Mouse (Mus musculus): ENCODE data around the gene Uts2r. TPM values are rescaled to one million over a fixed set of nuclear protein-coding genes. Genes with fewer than 3 reads are reported as not detected.

Uts2r gene
- not detected in 2 replicates for polyA plus RNA-seq (2014; fragmentation: Nextera tagmentation; extraction: Ambion mirVana)

DNA sequence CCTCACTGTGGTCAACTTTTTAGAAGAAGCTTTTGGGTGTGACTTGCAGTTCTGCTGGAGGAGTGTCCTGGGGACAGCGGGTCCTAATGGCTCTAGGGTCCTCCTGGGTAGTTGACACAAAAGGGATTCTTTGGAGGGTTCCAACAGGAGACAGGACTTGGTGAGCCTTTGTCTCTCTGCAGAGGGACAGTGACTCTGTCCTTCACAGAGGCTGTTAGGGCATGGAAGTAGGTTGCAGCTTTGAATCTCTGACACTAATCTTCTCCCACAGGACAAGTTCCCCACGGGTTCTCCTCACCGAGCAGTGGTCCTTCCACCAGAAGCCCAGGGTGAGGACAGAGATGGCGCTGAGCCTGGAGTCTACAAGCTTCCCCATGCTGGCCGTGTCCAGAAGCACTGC is at the start of gene Uts2r:
Uts2r (plus strand) TSS at position 301 of the 400 bp plus-strand sequence.
- Histone ChIP-seq H3K4me3 (ENCODE audit: low read length) (no peak within 1 kb of the TSS), H3K9me3 (ENCODE audit: control insufficient read depth, low read length) (no peaks in the 10 kb centered on the region), H3K4me2 (replicated peaks; ENCODE audit: low read depth, low read length) (no peak within 1 kb of the TSS), H3K4me1 (ENCODE audit: control insufficient read depth, insufficient read depth, low read length) (peaks cover 11% of the 10 kb centered on the region; the same call in 1 of the 2 replicates), H3K9ac (ENCODE audit: low read depth, low read length) (no peak within 1 kb of the TSS), H3K27ac (ENCODE audit: low read depth, low read length) (no peak within 1 kb of the TSS), H3K36me3 (ENCODE audit: control insufficient read depth, insufficient read depth, low read length) (no peaks in the 10 kb centered on the region), H3K27me3 (ENCODE audit: control insufficient read depth, insufficient read depth, low read length) (peaks cover 28% of the 10 kb centered on the region)
- 92% methylated on average over 5 of the region's 5 CpGs for WGBS
- ATAC-seq (ENCODE audit: low FRiP score, low TSS enrichment): no peak

DNA sequence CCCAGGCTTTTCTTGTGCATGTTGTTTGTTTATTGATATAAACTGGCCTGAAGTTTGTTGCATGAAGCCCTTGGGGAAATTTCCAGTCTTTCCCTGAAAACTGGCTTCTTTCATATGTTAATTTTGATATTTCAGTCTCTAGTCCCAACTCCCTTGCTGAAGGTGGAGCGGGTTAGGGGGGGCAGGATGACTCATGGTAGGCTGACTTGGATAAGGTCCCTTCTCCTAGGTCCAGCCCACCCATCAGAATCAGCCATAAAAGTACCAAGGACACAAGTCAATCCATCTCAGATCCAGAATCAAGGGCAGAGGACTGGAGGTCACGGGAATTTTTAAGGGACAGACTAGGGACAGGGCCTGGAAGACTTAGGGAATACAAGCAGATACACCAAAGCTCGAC is 49.0 kb upstream of the Uts2r start:
- no peak overlapping the region for H3K27ac ChIP-seq (ENCODE audit: low read depth, low read length)
- H3K27me3 ChIP-seq (ENCODE audit: control insufficient read depth, insufficient read depth, low read length): no peaks in the 10 kb centered on the region
- H3K9me3 ChIP-seq (ENCODE audit: control insufficient read depth, low read length): no peaks in the 10 kb centered on the region
- H3K9ac ChIP-seq (ENCODE audit: low read depth, low read length): no peak overlapping the region
- H3K4me1 ChIP-seq (ENCODE audit: control insufficient read depth, insufficient read depth, low read length): 0 out of 2 replicates have a peak, but pooled peaks cover 3% of the 10 kb centered on the region
- no peak overlapping the region for H3K4me3 ChIP-seq (ENCODE audit: low read length)
- WGBS: 87% methylated on average over 3 of the region's 3 CpGs
- no peak for ATAC-seq (ENCODE audit: low FRiP score, low TSS enrichment)
- H3K36me3 ChIP-seq (ENCODE audit: control insufficient read depth, insufficient read depth, low read length): no peaks in the 10 kb centered on the region
- no peak overlapping the region for H3K4me2 ChIP-seq (replicated peaks; ENCODE audit: low read depth, low read length)

DNA sequence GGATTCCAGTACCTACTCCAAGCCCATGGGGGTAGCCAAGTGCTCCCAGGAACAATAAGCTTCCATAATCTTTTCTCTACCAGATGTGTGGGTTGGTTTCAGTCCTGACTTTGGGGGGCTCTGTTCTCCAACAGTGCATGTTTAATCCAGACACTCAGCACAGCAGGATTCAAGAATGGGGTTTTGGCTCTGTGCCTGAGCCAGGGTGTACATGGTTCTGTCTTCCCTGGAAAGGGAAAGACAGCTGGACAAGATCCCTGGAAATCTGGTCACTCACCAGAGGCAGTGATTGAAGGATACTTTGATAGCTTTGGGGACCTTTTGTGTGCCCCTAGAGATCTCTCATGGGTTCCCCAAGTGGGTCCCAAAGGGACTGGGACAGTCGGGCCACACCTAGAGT is 48.5 kb upstream of the Uts2r start:
- 0 out of 2 replicates have a peak, but pooled peaks cover 3% of the 10 kb centered on the region for H3K4me1 ChIP-seq (ENCODE audit: control insufficient read depth, insufficient read depth, low read length)
- WGBS: 79% methylated on average over 1 of the region's 1 CpGs
- no peak overlapping the region for H3K9ac ChIP-seq (ENCODE audit: low read depth, low read length)
- no peak overlapping the region for H3K4me2 ChIP-seq (replicated peaks; ENCODE audit: low read depth, low read length)
- H3K27ac ChIP-seq (ENCODE audit: low read depth, low read length): no peak overlapping the region
- H3K36me3 ChIP-seq (ENCODE audit: control insufficient read depth, insufficient read depth, low read length): no peaks in the 10 kb centered on the region
- no peaks in the 10 kb centered on the region for H3K27me3 ChIP-seq (ENCODE audit: control insufficient read depth, insufficient read depth, low read length)
- no peaks in the 10 kb centered on the region for H3K9me3 ChIP-seq (ENCODE audit: control insufficient read depth, low read length)
- ATAC-seq (ENCODE audit: low FRiP score, low TSS enrichment): no peak
- H3K4me3 ChIP-seq (ENCODE audit: low read length): no peak overlapping the region

DNA sequence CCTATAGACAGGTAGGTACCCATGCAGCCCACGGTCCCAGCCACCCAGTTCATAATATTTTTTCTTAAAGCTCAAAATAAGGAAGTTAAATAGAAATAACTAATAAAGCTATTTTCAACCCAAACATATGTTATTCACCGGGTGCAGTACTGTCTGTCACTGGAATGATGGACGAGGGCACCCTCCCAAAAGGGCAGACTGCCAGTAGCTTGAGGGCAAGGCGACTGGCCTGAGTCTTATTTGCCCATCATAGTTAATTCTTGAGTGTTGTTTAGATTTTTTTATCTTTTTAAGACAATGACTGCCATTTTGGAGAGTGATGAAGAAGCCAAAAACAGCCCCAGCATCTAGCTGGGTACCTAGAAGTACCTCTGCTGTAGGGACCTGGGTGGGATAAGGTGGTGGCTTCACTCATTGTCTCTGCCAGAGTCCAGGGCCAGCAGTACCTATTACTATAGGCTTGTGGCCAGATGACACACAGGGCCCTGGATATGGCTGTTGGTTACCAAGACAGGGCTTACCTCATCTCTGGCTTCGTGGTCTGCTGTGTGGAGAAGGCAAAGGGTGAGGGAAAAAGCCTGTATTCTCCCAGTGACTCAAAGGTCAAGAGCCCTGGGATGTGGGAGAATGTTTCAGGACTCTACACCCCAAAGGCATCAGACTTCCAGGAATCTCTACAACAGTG is 47.8 kb upstream of the Uts2r start:
- 0 out of 2 replicates have a peak, but pooled peaks cover 3% of the 10 kb centered on the region for H3K4me1 ChIP-seq (ENCODE audit: control insufficient read depth, insufficient read depth, low read length)
- H3K9ac ChIP-seq (ENCODE audit: low read depth, low read length): no peak overlapping the region
- no peak overlapping the region for H3K27ac ChIP-seq (ENCODE audit: low read depth, low read length)
- no peak for ATAC-seq (ENCODE audit: low FRiP score, low TSS enrichment)
- H3K36me3 ChIP-seq (ENCODE audit: control insufficient read depth, insufficient read depth, low read length): no peaks in the 10 kb centered on the region
- H3K4me3 ChIP-seq (ENCODE audit: low read length): no peak overlapping the region
- no peak overlapping the region for H3K4me2 ChIP-seq (replicated peaks; ENCODE audit: low read depth, low read length)
- no peaks in the 10 kb centered on the region for H3K9me3 ChIP-seq (ENCODE audit: control insufficient read depth, low read length)
- WGBS: 80% methylated on average over 5 of the region's 5 CpGs
- H3K27me3 ChIP-seq (ENCODE audit: control insufficient read depth, insufficient read depth, low read length): no peaks in the 10 kb centered on the region

DNA sequence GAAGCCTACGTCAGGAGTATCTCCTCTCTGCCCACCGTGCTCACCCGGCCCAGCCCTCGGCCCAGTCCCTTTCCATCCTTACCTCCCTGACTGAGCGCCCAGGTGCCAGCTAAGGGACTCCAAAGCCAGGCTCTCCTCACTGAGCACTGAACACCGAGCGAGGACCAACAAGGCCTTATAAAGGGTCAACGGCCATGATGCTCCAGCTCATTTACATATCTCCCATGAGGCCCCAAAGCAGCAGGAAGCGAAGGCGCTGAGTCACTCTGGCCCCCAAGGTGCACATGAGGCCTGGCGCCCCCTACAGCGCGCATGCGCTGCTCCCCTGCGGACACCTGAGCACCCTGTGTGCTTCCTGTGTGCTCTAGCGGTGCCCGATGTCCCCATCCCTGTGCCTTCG is 42.0 kb upstream of the Uts2r start:
- Histone ChIP-seq H3K9me3 (ENCODE audit: control insufficient read depth, low read length) (no peaks in the 10 kb centered on the region), H3K4me2 (replicated peaks; ENCODE audit: low read depth, low read length) (no peak overlapping the region), H3K36me3 (ENCODE audit: control insufficient read depth, insufficient read depth, low read length) (no peaks in the 10 kb centered on the region), H3K4me1 (ENCODE audit: control insufficient read depth, insufficient read depth, low read length) (no peaks in the 10 kb centered on the region), H3K27ac (ENCODE audit: low read depth, low read length) (no peak overlapping the region), H3K4me3 (ENCODE audit: low read length) (no peak overlapping the region), H3K9ac (ENCODE audit: low read depth, low read length) (no peak overlapping the region), H3K27me3 (ENCODE audit: control insufficient read depth, insufficient read depth, low read length) (no peaks in the 10 kb centered on the region)
- WGBS: 92% methylated on average over 18 of the region's 18 CpGs
- ATAC-seq (ENCODE audit: low FRiP score, low TSS enrichment): no peak

DNA sequence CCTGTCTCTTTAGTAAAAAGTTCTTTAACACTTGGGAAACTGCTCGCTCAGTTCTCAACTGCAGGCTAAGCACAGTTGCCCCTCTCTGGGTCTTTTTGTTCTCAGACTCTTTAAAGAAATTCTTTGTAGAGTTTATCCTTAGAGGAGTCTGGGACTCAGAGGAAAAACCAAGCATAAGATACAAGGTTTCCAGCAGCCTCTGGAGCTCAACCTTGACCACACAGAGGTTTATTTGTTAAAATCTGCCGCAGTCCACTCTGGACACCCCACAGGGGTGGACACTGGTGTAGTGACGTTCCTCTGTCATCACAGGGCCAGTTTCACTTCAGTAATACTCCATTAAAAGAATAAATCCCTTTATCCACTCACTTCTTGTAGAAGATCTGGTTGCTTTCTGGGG is 41.5 kb upstream of the Uts2r start, which contains the start of gene Tex19.2:
Tex19.2 (minus strand) TSS at position 101 of the 400 bp plus-strand sequence.
- H3K27ac ChIP-seq (ENCODE audit: low read depth, low read length): no peak within 1 kb of the TSS
- H3K27me3 ChIP-seq (ENCODE audit: control insufficient read depth, insufficient read depth, low read length): no peaks in the 10 kb centered on the region
- no peak within 1 kb of the TSS for H3K4me2 ChIP-seq (replicated peaks; ENCODE audit: low read depth, low read length)
- H3K9ac ChIP-seq (ENCODE audit: low read depth, low read length): no peak within 1 kb of the TSS
- H3K9me3 ChIP-seq (ENCODE audit: control insufficient read depth, low read length): no peaks in the 10 kb centered on the region
- no peak for ATAC-seq (ENCODE audit: low FRiP score, low TSS enrichment)
- no peak within 1 kb of the TSS for H3K4me3 ChIP-seq (ENCODE audit: low read length)
- no peaks in the 10 kb centered on the region for H3K4me1 ChIP-seq (ENCODE audit: control insufficient read depth, insufficient read depth, low read length)
- no peaks in the 10 kb centered on the region for H3K36me3 ChIP-seq (ENCODE audit: control insufficient read depth, insufficient read depth, low read length)
- WGBS: 90% methylated on average over 3 of the region's 3 CpGs

DNA sequence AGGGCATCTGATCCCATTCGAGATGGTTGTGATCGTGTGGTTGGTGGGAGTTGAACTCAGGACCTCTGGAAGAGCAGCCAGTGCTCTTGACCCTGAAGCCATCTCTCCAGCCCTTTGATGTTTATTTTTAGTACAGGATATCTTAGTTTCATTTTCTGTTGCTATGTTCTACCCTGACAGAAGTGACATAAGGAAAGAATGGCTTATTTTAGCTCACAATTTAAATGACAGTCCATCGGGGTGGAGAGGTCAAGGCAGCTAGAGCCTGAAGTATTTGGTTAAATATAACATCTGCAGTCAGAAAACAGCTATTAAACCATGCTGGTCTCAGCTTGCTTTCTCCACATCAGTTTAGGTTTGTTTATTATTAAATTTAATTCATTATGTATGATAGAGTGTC is 38.9 kb upstream of the Uts2r start:
- Histone ChIP-seq H3K9ac (ENCODE audit: low read depth, low read length) (no peak overlapping the region), H3K4me1 (ENCODE audit: control insufficient read depth, insufficient read depth, low read length) (no peaks in the 10 kb centered on the region), H3K4me3 (ENCODE audit: low read length) (no peak overlapping the region), H3K9me3 (ENCODE audit: control insufficient read depth, low read length) (no peaks in the 10 kb centered on the region), H3K4me2 (replicated peaks; ENCODE audit: low read depth, low read length) (no peak overlapping the region), H3K27ac (ENCODE audit: low read depth, low read length) (no peak overlapping the region), H3K36me3 (ENCODE audit: control insufficient read depth, insufficient read depth, low read length) (no peaks in the 10 kb centered on the region), H3K27me3 (ENCODE audit: control insufficient read depth, insufficient read depth, low read length) (no peaks in the 10 kb centered on the region)
- ATAC-seq (ENCODE audit: low FRiP score, low TSS enrichment): no peak
- WGBS: 73% methylated on average over 3 of the region's 3 CpGs

DNA sequence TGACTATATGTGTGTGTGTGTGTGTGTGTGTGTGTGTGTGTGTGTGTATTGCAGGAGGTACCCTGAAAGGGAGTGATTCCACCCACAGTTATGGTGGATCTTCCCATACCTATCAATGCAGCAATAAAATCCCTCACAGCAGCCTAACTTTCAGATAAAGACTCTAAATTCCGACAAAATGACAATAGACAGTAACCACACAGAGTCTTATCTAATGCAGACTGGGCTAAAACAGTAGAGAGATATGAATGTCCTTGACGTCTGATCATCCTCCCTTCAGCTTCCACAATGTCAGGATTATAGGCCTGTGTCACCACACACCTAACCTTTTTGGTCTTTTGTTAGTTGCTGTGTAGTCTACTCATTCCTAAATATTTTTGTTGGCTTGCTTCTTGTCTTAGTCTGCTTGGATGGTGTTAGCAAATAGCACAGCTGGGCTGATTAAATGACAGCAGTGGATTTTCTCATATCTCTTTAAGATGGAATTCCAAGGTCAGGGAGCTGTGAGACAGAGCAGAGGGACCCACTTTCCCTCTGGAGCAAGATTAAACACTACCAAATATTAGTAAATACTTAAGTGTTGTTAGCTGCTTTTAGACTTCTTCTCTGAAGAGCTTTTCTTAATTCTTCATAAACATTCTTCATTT is 37.9 kb upstream of the Uts2r start:
- 59% methylated on average over 2 of the region's 2 CpGs for WGBS
- Histone ChIP-seq H3K27ac (ENCODE audit: low read depth, low read length) (no peak overlapping the region), H3K4me1 (ENCODE audit: control insufficient read depth, insufficient read depth, low read length) (no peaks in the 10 kb centered on the region), H3K4me3 (ENCODE audit: low read length) (no peak overlapping the region), H3K27me3 (ENCODE audit: control insufficient read depth, insufficient read depth, low read length) (no peaks in the 10 kb centered on the region), H3K4me2 (replicated peaks; ENCODE audit: low read depth, low read length) (no peak overlapping the region), H3K36me3 (ENCODE audit: control insufficient read depth, insufficient read depth, low read length) (no peaks in the 10 kb centered on the region), H3K9ac (ENCODE audit: low read depth, low read length) (no peak overlapping the region), H3K9me3 (ENCODE audit: control insufficient read depth, low read length) (no peaks in the 10 kb centered on the region)
- no peak for ATAC-seq (ENCODE audit: low FRiP score, low TSS enrichment)

DNA sequence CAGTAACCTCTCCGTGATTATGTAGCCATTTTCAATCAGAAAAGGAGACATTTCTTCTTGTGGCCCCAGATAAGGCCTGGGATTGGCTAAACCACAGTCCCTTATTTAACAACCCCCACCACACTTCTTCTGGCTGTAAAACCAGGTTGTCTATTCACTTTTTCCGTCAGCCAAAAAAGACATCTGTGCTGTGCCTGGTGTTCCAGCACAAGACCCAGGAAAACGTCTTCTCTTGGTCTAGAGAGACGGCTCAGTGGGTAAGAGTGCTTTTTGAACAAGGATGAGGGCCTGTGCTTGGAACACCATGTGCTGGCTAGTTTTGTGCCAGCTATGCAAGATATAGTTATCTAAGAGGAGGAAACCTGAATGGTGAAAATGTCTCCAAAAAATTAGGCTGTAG is 36.6 kb upstream of the Uts2r start:
- Histone ChIP-seq H3K4me3 (ENCODE audit: low read length) (no peak overlapping the region), H3K27me3 (ENCODE audit: control insufficient read depth, insufficient read depth, low read length) (no peaks in the 10 kb centered on the region), H3K27ac (ENCODE audit: low read depth, low read length) (no peak overlapping the region), H3K4me1 (ENCODE audit: control insufficient read depth, insufficient read depth, low read length) (no peaks in the 10 kb centered on the region), H3K36me3 (ENCODE audit: control insufficient read depth, insufficient read depth, low read length) (no peaks in the 10 kb centered on the region), H3K9ac (ENCODE audit: low read depth, low read length) (no peak overlapping the region), H3K9me3 (ENCODE audit: control insufficient read depth, low read length) (no peaks in the 10 kb centered on the region), H3K4me2 (replicated peaks; ENCODE audit: low read depth, low read length) (no peak overlapping the region)
- no peak for ATAC-seq (ENCODE audit: low FRiP score, low TSS enrichment)
- WGBS: 91% methylated on average over 4 of the region's 4 CpGs

Data from kidney, embryonic 14.5 days (tissue).